Mouse (Mus musculus): ENCODE measurements at regions not wholly inside any gene's neighbourhood (a gene's known extent, or its start where the extent isn't known, plus 50 kb on each side); places are given as distances from the start of the nearest gene placed in this dataset.

- no peak for TF ChIP-seq POLR2A (IDR thresholded peaks at IDR 0.05; ENCODE audit: borderline replicate concordance, low read depth, low read length)
- no peak for TF ChIP-seq CTCF (IDR thresholded peaks at IDR 0.05; ENCODE audit: low read depth, low read length)
These were observed 538.0 kb upstream of the Adam5 start for GRCm38 (mm10) chr8:25362146-25362545.

All from bone marrow macrophage, adult 2 months (primary cell).